Mouse (Mus musculus) layer of hippocampus, adult 9-11 months (tissue): ENCODE measurements around the gene Dctn3.
A peak's percentile ranks its signal among the peaks of the same experiment; 100 is the strongest.
"Not testable (repeated sequence)": the region's sequence is repeated elsewhere in the genome, so short reads cannot be mapped to it uniquely, and the experiment has no call there.

Experiments
- DNase-seq: peaks from one replicate; pipeline ENCODE4 v3.0.0; 2022

Gene Dctn3

DNA sequence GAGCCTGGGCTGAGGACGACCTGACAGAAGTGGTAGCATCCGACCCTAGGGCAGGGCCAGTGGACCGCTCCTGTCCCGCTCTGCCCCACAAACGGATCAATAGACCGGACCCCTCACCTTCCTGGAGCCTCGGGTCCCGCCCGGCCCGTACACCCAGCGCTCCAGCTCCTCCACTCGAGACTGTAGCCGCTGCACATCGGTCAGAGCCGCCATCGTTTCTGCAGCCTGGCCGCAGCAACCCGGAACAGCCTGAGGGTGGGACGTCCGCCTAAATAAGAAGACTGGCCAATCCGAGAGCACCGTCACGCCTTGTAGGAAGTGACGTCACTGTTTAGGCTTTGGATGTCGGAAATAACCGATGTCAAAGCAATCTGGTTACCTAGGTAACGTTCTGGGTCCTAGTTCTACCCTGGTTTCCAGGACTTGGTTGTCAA lies at the start of gene Dctn3:
Gene Dctn3 (minus strand): TSS at position 253 of the 434 bp plus-strand sequence.
- DNase-seq: peak; percentile 97

DNA sequence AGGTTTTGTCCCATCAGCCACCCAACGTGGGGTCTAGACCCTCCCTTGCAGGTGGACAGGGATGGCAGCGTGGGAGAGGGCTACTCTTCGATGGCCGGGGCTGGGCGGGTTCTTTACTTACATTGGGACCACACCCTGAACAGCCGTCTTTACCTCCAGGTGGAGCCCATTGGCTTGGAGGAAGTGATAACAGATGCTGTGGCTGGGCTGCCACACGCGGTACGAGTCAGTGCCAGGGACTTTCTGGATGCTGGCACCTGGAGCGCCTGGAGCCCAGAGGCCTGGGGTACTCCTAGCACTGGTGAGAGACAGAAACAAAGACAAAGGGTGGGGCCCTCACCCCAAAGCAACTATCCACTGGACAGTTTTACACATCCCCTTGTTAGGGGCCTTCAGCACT lies 44.3 kb upstream of the Dctn3 start:
- not testable (repeated sequence) for DNase-seq

DNA sequence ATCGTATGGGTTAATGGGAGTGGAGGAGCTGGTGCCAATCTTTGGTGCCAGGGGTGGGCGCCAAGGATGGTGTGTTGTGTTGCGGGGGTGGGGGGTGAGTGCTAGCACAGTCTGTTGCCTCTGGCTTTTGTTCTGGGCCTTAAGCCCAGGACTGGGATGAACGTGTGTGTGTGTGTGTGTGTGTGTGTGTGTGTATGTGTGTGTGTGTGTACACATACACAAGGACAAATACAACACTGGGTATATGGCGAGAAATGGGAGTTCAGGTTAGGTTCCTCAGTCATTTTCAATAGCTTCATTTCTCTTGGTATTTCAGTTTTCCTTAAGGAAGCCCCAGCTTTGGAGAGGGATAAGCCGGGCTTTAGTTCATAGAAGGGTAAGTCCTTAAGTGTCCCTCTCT lies 40.2 kb upstream of the Dctn3 start:
- not testable (repeated sequence) for DNase-seq

DNA sequence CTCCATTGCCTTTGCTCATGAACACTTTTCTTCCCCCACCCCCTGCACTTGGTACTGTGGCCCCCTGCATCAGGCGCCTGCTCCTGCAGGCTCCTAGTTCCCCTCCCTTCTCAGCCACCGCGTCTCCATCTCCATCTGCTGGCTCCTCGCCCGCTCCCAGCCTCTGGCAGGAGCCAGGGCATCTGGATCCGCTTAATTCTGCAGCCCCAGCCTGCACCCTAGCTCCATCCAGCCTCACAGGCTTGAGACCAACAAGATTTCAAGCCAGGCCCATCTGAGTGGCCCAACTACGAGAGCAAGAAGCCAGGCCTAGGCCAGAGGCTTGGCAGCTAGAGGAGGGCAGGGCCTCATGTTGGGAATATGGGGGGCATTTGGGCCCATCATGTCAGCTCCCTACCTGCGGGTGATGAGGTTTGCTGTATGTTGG lies 39.7 kb upstream of the Dctn3 start:
- not testable (repeated sequence) for DNase-seq

DNA sequence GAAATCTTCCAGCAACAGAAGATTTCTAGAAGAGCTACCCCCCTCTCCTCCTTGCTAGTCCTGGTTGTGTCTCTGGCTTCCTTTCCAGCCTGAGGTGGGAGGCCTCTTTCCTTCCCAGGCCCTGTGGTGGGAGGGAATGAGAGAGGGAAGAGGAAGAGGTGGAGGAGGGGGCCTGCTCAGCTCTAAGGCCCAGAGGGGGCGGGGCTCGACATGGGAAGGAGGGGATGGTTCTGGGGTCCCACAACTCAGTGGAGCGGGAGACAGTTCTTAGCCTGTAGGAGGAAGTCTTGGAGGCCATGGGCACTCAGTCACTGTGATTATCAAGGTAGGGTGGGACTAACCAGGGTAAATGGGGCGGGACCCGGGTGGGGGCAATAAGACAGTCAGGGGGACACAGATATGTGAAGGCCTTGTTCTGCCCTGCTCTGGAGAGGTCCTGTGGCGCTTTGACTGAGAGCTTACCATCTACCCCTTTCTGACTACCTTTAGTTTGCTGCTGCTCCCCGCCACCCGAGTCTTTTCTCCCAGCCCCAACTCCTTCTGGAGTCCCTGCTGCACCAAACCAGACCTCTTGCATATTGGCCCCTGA lies 39.2 kb upstream of the Dctn3 start:
- DNase-seq: no peak

DNA sequence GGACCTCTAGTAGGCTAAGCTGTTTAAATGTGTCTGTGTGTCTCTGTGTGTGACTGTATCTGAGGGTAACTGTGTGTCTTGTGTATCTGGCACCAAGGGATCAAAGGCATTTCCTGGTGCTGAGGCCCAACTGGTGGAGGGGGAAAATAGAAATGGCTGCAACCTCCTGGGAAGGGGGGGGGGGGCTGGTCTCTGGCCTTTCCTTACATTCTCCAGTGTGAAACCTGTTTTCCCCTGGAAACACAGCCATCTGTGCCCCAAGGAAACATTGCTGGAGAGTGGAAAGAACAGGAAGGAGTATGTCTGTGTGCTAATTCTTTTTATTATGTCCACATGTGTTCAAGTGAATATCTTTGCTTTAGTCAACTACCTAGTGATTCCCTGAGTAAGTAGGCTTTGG lies 38.7 kb upstream of the Dctn3 start:
- DNase-seq: no peak

DNA sequence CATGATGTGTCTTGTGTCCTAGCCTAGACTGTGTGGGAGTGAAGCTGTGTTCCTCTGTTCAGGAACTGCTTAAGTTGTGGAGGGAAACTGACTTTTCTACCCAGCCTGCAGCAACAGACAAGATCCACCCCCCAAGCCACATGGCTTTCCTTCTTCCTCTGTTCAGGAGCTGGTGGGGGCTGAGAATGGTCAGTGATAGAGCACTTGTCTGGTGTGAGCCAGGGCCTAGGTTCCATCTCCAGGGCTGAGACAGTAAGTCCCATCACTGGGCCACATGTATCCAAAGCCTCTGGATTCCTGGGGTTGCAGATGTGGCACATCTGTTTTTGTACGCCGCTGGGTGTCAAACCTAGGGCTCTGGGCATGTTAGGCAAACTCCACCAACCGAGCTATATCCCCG lies 37.9 kb upstream of the Dctn3 start:
- DNase-seq: no peak

DNA sequence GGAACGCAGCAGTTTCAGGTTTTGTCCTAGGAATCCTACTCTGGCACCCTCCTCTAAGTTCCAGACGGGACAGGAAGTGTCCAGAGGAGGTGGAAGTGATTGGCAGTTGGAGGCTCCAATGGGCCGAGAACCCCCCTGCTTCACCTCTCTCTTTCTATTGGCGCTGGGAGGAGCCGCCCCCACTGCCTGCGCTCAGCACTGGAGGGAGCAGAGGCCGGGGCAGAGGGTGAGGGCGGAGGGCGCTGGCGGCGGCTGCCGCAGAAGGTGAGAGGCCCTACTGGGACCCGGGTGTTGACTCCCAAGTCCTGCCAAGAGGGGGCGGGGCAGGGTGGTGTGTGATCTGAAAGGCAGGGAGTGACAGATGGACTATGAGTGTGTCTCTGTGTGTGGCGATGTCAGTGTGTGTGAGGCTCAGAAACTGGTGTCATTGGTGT lies 37.3 kb upstream of the Dctn3 start:
- peak; percentile 87 for DNase-seq

DNA sequence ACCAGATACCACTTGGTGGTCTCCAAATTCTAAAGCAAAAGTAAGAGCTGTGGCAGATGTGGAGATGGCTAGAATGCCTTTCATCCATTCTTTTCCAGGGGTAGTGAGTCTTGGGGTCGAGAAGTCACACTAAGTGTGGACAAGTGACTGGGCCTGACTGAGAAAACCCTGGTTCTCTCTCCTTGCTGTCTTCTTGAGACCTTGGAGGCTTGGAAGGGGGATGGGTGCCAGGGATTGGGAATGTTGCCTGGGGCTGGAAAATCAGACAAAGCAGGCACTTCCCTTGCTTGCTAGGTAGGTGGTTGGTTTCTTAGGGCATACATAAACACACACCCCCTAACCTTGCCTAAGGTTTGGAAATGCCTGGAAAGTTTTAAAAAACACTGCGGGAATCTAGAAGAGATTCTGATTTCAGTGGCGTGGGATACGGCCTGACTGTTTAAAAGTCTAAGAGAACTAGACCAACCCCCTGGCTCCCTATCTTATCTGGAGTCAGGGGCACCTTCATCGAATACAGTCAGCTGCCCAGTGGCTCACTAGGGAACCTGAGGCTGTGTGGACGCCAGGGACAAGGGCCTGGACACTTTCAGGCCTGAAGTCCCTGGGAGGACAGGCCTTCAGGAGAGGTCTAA lies 36.8 kb upstream of the Dctn3 start:
- DNase-seq: no peak

DNA sequence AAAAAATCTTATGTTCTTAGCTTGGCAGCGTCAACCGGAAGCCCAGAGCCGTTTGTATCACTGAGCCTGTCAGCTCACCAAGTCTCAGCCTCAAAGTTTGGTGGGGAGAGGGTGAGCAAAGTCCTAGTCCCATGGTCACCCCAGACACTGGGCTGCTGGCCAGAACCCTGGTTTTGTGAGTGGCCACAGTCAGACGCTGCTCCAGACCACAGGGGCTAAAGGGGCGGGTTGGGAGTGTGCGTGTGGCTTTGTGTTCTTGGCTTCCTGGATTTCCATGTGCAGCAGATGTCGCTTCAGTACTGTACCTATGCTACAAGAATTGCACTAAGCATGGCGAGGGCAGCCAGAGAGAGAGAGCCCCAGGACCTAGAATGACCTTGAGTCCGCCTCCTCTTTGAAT lies 36.2 kb upstream of the Dctn3 start:
- DNase-seq: no peak

DNA sequence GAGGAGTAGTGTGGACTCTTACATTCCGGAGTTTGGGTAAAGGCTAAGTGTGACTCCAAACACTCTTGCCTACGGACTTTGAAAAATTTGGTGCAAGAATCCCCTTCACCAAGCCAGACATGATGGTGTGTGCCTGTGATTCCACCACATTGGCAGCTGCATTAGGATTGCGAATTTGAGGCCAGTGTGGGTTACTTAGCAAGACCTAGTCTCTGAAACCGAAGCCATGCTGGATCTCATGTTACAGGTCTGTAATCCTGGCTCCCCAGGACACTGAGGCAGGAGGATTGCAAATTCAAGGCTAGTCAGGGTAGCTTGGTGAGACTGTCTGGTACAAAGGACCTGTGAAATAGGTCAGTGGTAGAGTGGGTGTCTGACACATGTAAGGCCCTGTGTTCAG lies 35.7 kb upstream of the Dctn3 start:
- no peak for DNase-seq

DNA sequence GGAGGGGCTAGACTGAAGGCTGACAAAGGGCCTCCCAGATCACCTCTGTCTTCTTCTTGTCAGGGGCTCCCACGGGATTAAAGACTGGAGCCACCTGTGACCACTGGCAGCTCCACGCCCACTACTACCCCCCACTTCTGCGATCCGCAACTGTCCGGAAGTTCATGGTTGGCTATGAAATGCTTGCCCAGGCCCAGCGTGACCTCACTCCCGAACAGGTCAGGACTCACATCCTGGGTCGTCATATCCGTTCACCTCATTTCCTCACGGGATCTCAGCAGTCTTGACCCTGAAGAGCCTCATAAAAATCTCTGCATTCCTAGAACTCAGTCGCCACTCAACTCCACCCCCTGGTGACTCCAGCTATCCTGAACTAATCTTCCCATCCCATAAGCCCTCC lies 35.1 kb upstream of the Dctn3 start:
- no peak for DNase-seq

DNA sequence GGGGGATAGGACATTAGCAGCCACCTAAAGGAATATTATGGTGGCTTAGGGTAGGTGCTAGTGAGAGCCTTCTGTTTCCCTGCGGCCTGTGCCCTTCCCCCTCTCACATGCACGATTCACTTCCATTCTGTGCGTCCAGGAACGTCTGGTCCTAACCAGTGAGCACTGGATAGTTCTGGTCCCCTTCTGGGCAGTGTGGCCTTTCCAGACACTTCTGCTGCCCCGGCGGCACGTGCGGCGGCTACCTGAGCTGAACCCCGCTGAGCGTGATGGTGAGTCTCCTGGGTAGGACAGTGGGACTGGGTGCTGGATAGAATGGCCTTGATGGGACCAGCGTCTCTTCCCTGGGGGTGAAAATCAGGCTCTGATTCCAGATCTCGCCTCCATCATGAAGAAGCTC lies 34.4 kb upstream of the Dctn3 start:
- DNase-seq: no peak

DNA sequence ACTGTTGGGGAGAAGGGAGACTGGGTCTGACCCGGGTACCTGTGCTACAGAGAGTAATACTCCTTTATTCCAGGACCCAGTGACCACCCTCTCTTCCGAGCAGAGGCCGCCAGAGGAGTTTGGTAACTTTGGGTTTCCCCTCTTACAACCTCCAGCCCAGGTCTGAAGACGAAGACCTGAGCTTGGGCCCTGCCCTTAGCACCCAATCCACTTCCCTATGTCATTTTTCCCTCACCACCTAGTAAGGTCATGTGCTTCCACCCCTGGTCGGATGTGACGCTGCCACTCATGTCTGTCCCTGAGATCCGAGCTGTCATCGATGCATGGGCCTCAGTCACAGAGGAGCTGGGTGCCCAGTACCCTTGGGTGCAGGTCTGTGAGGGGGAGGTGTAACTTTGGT lies 33.5 kb upstream of the Dctn3 start:
- DNase-seq: no peak

DNA sequence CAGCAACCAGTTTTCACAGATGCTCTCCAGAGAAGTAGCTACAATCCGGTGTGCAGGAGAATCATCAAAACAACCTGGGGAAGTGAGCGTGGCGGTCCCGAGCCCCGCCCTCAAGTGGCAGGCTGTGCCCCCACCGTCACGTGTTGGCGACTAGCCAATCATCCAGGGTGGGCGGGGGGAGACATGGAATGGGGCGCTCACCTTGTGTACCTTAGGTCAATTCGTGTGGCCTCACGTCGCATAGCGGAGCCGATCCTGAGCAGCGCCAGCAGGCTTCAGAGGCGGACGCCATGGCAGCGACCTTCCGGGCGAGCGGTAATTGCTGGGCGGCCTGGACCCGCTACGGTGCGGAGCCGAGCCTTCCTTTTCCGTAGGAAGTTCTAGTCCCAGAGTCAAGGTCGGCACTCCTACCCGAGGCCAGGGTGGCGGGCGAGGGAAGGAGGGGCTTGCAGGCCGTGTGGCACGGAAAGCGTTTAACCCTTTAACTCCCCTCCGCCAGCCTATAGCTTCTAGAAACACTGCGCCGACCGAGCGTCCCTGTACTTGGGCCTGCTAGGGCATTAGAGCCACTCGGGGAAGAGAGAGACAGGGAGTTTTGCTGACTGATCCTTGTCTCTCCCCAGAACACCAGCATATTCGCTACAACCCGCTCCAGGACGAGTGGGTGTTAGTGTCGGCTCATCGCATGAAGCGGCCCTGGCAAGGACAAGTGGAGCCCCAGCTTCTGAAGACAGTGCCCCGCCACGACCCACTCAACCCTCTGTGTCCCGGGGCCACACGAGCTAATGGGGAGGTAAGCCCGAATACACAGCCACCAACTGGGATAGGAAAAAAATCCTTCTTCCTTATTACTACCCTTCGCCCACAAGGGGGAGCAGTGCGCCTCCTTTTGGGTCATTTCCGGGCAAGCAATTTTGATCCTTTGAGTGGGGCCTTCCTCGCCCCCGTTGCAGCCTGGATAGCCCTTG lies 32.7 kb upstream of the Dctn3 start, which contains the start of gene Sigmar1:
Gene Sigmar1 (minus strand): TSS at position 820 of the 968 bp plus-strand sequence.
- DNase-seq: peak; percentile 75

DNA sequence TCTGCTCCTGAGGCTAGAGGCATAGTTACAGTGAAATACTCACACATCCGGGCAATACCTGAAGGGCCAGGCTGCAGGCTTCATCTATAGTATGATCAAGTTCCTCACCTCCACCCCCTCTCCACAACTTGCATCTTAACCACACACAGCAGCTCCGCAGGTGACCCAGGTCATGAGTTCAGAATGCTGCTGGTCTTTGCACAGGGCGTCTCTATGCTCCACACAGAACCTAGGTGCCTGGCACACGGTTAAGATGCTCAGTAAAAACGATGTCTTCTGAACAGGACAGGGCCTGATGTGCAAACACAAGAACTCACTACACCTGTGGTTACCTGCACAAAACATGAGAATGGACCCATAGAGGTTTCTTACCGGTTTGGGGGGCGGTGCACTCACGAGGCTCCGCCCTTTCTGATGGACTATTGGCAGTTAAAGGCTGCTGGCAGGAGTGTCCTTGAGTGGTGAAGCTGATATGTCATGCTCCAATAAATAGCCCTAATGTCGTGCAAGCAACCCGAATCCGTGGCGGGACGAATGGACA lies 31.9 kb upstream of the Dctn3 start, which contains the start of gene Galt:
Gene Galt (plus strand): TSS at position 432 of the 541 bp plus-strand sequence.
- no peak for DNase-seq

DNA sequence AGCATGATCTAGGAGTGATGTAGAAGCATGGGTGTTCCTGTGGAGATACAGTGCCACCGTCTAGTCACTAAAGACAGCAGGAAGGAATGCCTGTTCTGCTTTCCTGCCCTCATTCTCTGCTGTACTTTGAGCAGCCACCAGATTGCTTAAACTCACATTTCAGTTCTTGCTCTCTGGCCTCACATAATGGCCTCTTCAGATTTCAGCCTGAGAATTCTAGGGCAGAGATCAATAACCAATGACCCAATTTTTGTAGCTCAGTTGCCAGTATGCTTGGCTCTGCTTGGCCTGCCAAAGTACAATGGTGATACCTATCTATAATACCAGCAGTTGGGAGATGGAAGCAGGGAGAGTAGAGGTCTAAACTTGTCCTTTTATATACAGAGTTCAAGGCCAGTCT lies 22.1 kb upstream of the Dctn3 start:
- no peak for DNase-seq

DNA sequence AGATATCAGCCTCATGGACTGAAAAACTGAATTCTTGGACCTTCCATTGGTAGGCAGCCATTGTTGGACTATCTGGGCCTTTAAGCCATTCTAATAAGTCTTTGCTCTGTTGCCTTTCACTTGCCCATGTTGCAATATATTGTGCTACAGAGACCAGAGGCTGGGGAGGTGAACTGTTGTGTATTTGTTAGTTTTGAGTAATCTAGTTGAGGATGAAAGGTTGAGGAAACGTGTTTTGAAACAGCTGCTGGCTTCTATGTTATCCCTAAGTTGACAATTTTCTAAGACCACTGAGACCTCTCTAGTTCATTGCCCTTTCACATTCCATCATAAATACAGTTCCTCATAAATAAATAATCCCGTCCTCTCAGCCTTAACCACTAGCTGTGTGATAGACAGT lies 21.2 kb upstream of the Dctn3 start:
- no peak for DNase-seq

DNA sequence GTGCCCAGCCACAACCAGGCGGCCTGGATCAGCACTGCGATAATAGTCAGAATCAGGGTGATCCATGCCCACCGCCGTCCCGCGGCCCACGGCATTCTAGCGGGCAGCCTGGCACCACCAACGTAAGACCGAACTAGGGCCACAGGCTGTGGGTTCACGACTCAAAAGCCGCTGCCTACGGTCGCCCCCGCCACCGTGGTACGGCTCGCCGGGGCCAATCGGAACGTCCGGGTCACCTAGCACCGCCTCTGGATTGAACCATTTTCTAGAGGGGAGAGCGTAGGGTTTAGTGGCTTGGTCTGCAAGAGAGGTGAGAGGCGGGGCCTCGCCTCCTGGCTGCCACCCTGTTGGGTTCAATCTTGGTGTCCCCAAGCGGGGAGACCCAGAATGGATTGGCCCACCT lies 18.2 kb upstream of the Dctn3 start:
- peak; percentile 95 for DNase-seq

DNA sequence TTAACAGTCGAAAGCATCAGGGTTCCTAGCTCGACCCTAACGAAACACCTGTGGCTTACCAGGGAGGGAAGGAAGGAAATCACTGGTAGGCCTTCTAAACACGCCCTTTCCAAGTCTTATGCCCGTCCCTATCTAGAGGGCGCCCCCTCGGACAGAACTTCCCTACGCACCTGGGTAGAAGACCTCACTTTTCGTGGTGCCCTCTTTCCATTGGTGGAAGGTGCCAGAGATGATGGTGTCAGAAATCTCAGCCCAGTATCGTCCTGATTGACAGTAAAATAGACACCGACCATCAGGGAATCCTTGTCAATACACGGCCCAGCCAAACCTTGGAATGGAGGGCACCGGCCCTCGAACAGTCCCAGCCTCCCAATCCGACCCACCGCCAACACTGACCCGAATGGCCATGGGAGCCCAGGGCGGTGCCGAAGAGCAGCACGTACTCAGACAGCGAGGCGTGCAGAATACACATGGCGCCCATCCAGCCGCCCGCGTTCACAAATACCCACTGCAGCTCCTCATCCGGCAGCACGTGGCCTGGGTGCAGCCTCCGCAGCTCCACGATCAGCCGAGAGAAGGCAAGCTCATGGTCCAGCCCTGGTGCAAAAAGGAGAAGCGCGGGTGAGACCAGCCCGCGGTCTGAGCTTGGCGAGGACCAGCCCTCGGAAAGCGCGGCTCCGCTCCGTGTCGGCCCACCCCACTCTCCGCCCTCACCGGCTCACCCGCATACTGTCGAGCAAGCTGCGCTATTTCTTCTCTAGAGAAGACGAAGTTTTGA lies 17.6 kb upstream of the Dctn3 start:
- DNase-seq: peak; percentile 82

DNA sequence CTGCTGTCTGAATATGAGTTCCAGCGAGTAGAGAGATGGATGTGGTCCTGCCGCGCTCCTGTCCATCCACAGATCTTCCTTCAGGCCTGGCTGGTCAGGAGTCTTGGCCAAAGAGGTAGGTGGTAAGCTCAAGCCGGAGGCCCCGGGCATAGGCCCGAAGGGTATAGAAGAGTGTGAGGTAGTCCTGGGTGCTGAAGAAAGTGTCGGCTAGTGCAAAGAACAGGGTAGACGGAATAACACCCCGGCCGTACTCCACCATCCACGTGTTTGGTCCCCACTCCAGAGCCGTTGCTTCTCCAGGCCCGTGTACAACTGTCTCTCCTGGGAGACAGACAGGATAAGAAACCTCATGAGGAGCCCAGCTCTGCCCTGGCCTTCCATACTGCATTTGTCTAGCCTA lies 16.3 kb upstream of the Dctn3 start:
- no peak for DNase-seq

DNA sequence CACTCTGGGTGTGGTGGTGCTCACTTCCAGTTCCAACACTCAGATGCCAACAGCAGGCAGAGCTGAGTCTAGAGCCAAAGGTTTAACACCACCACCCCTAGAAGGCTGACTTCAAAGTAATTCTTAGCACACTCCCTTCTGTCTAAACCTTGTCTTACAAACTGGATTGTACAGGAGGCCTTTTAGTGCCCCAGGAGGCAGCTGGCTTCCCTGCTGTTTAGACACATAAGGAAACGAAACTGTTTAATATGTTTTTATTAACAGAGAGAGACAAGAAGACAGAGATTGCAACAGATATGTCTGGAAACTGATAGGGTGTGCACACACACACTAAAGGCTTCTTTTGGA lies 15.3 kb upstream of the Dctn3 start:
- no peak for DNase-seq
